Mouse (Mus musculus) CH12.LX (cell line): ENCODE measurements around the gene Pak7. TPM values are rescaled to one million over a fixed set of nuclear protein-coding genes. Genes with fewer than 3 reads are reported as not detected.
"Not testable (repeated sequence)": the region's sequence is repeated elsewhere in the genome, so short reads cannot be mapped to it uniquely, and the experiment has no call there.

Experiments used
- DNase-seq: peaks from one replicate; pipeline ENCODE4 v3.0.0-alpha.2; 2013; ENCODE audit errors: extremely low read depth
- H3K27ac ChIP-seq: 2 replicates; pipeline ENCODE4 v1.5.1; 2012; ENCODE audit warnings: low read depth, mild to moderate bottlenecking, control low read depth, moderate library complexity; ENCODE audit not compliant: insufficient read depth
- H3K27me3 ChIP-seq: replicated peaks from 2 replicates; pipeline ENCODE3; 2012; ENCODE audit warnings: inconsistent platforms
- H3K36me3 ChIP-seq, 2 experiments: replicated peaks in 1 of 2; 2 replicates each; pipeline versions ENCODE3 to v1.6.1; 2012; ENCODE audit warnings: inconsistent platforms in 1 of 2, low read length in 1 of 2, mild to moderate bottlenecking in 1 of 2, mixed read lengths in 1 of 2, moderate library complexity in 1 of 2; ENCODE audit not compliant: control insufficient read depth in 1 of 2, insufficient read depth in 1 of 2
- H3K4me1 ChIP-seq, 2 experiments: 2 replicates each; pipeline ENCODE4 v1.6.1; 2012; ENCODE audit warnings: inconsistent platforms in 1 of 2, moderate library complexity in 1 of 2; ENCODE audit not compliant: insufficient read depth in 2 of 2, control insufficient read depth in 1 of 2
- H3K4me2 ChIP-seq: 2 replicates; pipeline ENCODE4 v1.6.1; 2012; ENCODE audit warnings: low read depth, mild to moderate bottlenecking, control low read depth; ENCODE audit not compliant: poor library complexity, insufficient read depth, severe bottlenecking
- H3K4me3 ChIP-seq, 3 experiments: fragments of 150-350 bp in 1 of 3; sonication (generic) in 1 of 3; replicated peaks in 1 of 3; 2 replicates each; pipeline versions ENCODE3 to v1.5.1; 2011 to 2012; ENCODE audit warnings: low read depth in 2 of 3, low read length in 2 of 3, mild to moderate bottlenecking in 2 of 3, moderate library complexity in 2 of 3, control low read depth in 1 of 3, improper control_type of control experiment in 1 of 3, inconsistent platforms in 1 of 3, mixed read lengths in 1 of 3; ENCODE audit not compliant: poor library complexity in 1 of 3
- H3K79me2 ChIP-seq: replicated peaks from 2 replicates; pipeline ENCODE4 v1.6.1; 2012; ENCODE audit warnings: mild to moderate bottlenecking, moderate library complexity; ENCODE audit not compliant: control insufficient read depth, poor library complexity, insufficient read depth, severe bottlenecking; ENCODE audit errors: extremely low read depth
- H3K9ac ChIP-seq: 2 replicates; pipeline ENCODE4 v1.6.1; 2012; ENCODE audit warnings: low read depth, mild to moderate bottlenecking, control low read depth, moderate library complexity; ENCODE audit not compliant: insufficient read depth
- H3K9me3 ChIP-seq: replicated peaks from 2 replicates; pipeline ENCODE3; 2012; ENCODE audit warnings: low read length, inconsistent platforms, mixed read lengths
- BHLHE40 ChIP-seq: IDR thresholded peaks from 2 replicates; pipeline ENCODE4 v1.6.1; 2011; ENCODE audit warnings: mild to moderate bottlenecking, low read depth, low read length, improper control_type of control experiment
- CHD1 ChIP-seq: IDR thresholded peaks from 2 replicates; pipeline ENCODE4 v1.6.1; 2012; ENCODE audit warnings: low read depth, low read length, improper control_type of control experiment, inconsistent platforms
- CHD2 ChIP-seq: IDR thresholded peaks from 2 replicates; pipeline ENCODE4 v1.6.1; 2011; ENCODE audit warnings: low read length, improper control_type of control experiment
- CTCF ChIP-seq, 2 experiments: IDR thresholded peaks in 1 of 2; conservative IDR thresholded peaks in 1 of 2; 2 replicates each; pipeline ENCODE4 v1.5.1; 2011 to 2012; ENCODE audit warnings: low read depth in 2 of 2, low read length in 2 of 2, improper control_type of control experiment in 1 of 2, inconsistent platforms in 1 of 2, mild to moderate bottlenecking in 1 of 2, moderate library complexity in 1 of 2
- EP300 ChIP-seq: IDR thresholded peaks from 2 replicates; pipeline ENCODE4 v1.6.1; 2011; ENCODE audit warnings: low read length, improper control_type of control experiment
- HCFC1 ChIP-seq: IDR thresholded peaks from 2 replicates; pipeline ENCODE4 v1.6.1; 2012; ENCODE audit warnings: low read depth, mild to moderate bottlenecking, inconsistent platforms, low read length, improper control_type of control experiment
- IRF4 ChIP-seq: IDR thresholded peaks from 2 replicates; pipeline ENCODE4 v1.6.1; 2014; ENCODE audit warnings: low read depth, mild to moderate bottlenecking, inconsistent platforms, low read length, improper control_type of control experiment
- JUN ChIP-seq: IDR thresholded peaks from 2 replicates; pipeline ENCODE4 v1.6.1; 2011; ENCODE audit warnings: low read depth, mild to moderate bottlenecking, low read length, improper control_type of control experiment, moderate library complexity; ENCODE audit not compliant: insufficient read depth
- JUND ChIP-seq: conservative IDR thresholded peaks from 2 replicates; pipeline ENCODE4 v1.6.1; 2011; ENCODE audit warnings: low read depth, low read length, improper control_type of control experiment
- MAX ChIP-seq: IDR thresholded peaks from 2 replicates; pipeline ENCODE4 v1.6.1; 2011; ENCODE audit warnings: low read length, improper control_type of control experiment
- MXI1 ChIP-seq: IDR thresholded peaks from 2 replicates; pipeline ENCODE4 v1.6.1; 2011; ENCODE audit warnings: mild to moderate bottlenecking, low read depth, low read length, improper control_type of control experiment
- MYC ChIP-seq: IDR thresholded peaks from 2 replicates; pipeline ENCODE4 v1.6.1; 2011; ENCODE audit warnings: low read depth, mild to moderate bottlenecking, improper control_type of control experiment, low read length
- NELFE ChIP-seq: IDR thresholded peaks from 2 replicates; pipeline ENCODE4 v1.6.1; 2011; ENCODE audit warnings: low read depth, low read length, improper control_type of control experiment
- PAX5 ChIP-seq: IDR thresholded peaks from 2 replicates; pipeline ENCODE4 v1.6.1; 2012; ENCODE audit warnings: low read length, inconsistent platforms, mixed read lengths
- POLR2AphosphoS2 ChIP-seq: IDR thresholded peaks from 2 replicates; pipeline ENCODE4 v1.6.1; 2011; ENCODE audit warnings: low read depth, low read length, improper control_type of control experiment
- RAD21 ChIP-seq: IDR thresholded peaks from 2 replicates; pipeline ENCODE4 v1.6.1; 2011; ENCODE audit warnings: low read depth, mild to moderate bottlenecking, low read length, improper control_type of control experiment, moderate library complexity
- RCOR1 ChIP-seq: conservative IDR thresholded peaks from 2 replicates; pipeline ENCODE4 v1.6.1; 2012; ENCODE audit warnings: low read depth, mild to moderate bottlenecking, inconsistent platforms, low read length, improper control_type of control experiment
- SMC3 ChIP-seq: IDR thresholded peaks from 2 replicates; pipeline ENCODE4 v1.6.1; 2011; ENCODE audit warnings: low read depth, low read length, improper control_type of control experiment
- TCF12 ChIP-seq: IDR thresholded peaks from 2 replicates; pipeline ENCODE4 v1.6.1; 2014; ENCODE audit warnings: low read depth, mild to moderate bottlenecking, inconsistent platforms, low read length, improper control_type of control experiment
- USF1 ChIP-seq: IDR thresholded peaks from 2 replicates; pipeline ENCODE4 v1.6.1; 2014; ENCODE audit warnings: low read depth, mild to moderate bottlenecking, inconsistent platforms, low read length, improper control_type of control experiment
- ZC3H11A ChIP-seq: IDR thresholded peaks from 2 replicates; pipeline ENCODE4 v1.6.1; 2012; ENCODE audit warnings: low read depth, mild to moderate bottlenecking, inconsistent platforms, low read length, improper control_type of control experiment
- ZKSCAN1 ChIP-seq: IDR thresholded peaks from 2 replicates; pipeline ENCODE4 v1.6.1; 2012; ENCODE audit warnings: low read depth, inconsistent platforms, low read length, improper control_type of control experiment, borderline replicate concordance
- ZNF384 ChIP-seq: IDR thresholded peaks from 2 replicates; pipeline ENCODE4 v1.6.1; 2012; ENCODE audit warnings: low read depth, low read length, improper control_type of control experiment, inconsistent platforms
- dilution Hi-C: fragments of 300-500 bp; cut with MboI; formaldehyde crosslinking; loops from 2 replicates; pipeline ENCODE4 v1.14.3; 2020; ENCODE audit warnings: low sequenced_read_pairs; ENCODE audit not compliant: extremely low pct_unique_long_range_greater_than_20kb, extremely low pct_ligation_motif_present
- in situ Hi-C: fragments of 300-500 bp; cut with MboI; formaldehyde crosslinking; loops from 3 replicates; pipeline ENCODE4 v1.14.3; 2019; ENCODE audit warnings: low sequenced_read_pairs, low pct_ligation_motif_present, low pct_unique_long_range_greater_than_20kb, mixed read lengths
- polyA plus RNA-seq: library from polyadenylated mRNA; unstranded; fragments of >175 nt; gene quantifications from 2 replicates; pipeline ENCODE4 v1.2.1, GENCODE M21; 2012; ENCODE audit warnings: low read depth; ENCODE audit not compliant: insufficient read length
- total RNA-seq, 2 experiments: library from RNA; depleted of rRNA; stranded (reverse); fragments of 300-350 nt in 1 of 2; fragments of >200 nt in 1 of 2; gene quantifications; 2 replicates each; pipeline ENCODE4 v1.2.3; 2012 to 2014

Gene Pak7
- total and polyA plus RNA-seq, 3 experiments: not detected

GRCm38 (mm10) chr2:136282043-136282442 lies 105.7 kb downstream of the Pak7 start:
- Histone ChIP-seq H3K4me1 (no peaks in the 10 kb centered on the region), H3K79me2 (no peaks in the 10 kb centered on the region), H3K4me2 (no peak overlapping the region), H3K4me3 (no peak overlapping the region), H3K9ac (no peak overlapping the region), H3K36me3 (no peaks in the 10 kb centered on the region), H3K9me3 (peaks cover 14% of the 10 kb centered on the region), H3K27ac (no peak overlapping the region), H3K27me3 (no peaks in the 10 kb centered on the region)
- DNase-seq: no peak
- in situ Hi-C loops (no loop called here), dilution Hi-C loops (no loop called here)
- no peak for TF ChIP-seq JUN
- TF ChIP-seq USF1: no peak
- no peak for TF ChIP-seq SMC3
- no peak for TF ChIP-seq ZNF384
- no peak for TF ChIP-seq PAX5
- TF ChIP-seq ZC3H11A: no peak
- TF ChIP-seq HCFC1: no peak
- no peak for TF ChIP-seq TCF12
- TF ChIP-seq CHD1: no peak
- no peak for TF ChIP-seq ZKSCAN1
- no peak for TF ChIP-seq EP300
- no peak for TF ChIP-seq MYC
- no peak for TF ChIP-seq MAX

- H3K27ac ChIP-seq, H3K4me1 ChIP-seq, H3K4me2 ChIP-seq, DNase-seq, H3K4me3 ChIP-seq, H3K9me3 ChIP-seq, H3K36me3 ChIP-seq, H3K27me3 ChIP-seq, dilution Hi-C loops, H3K79me2 ChIP-seq, H3K9ac ChIP-seq, in situ Hi-C loops: not testable (repeated sequence)
These were observed 145.8 kb downstream of the Pak7 start for GRCm38 (mm10) chr2:136241960-136242359.

GRCm38 (mm10) chr2:136231228-136231627 lies 156.5 kb downstream of the Pak7 start:
- Histone ChIP-seq H3K79me2 (no peaks in the 10 kb centered on the region), H3K27ac (no peak overlapping the region), H3K9me3 (peaks cover 37% of the 10 kb centered on the region), H3K36me3 (no peaks in the 10 kb centered on the region), H3K27me3 (no peaks in the 10 kb centered on the region)
- DNase-seq: no peak
- in situ Hi-C loops: no loop called here
- dilution Hi-C loops: no loop called here
- TF ChIP-seq RCOR1 (no peak), IRF4 (no peak), NELFE (no peak), POLR2AphosphoS2 (no peak), CHD2 (no peak), HCFC1 (no peak), MXI1 (no peak), USF1 (no peak), RAD21 (no peak), EP300 (no peak), BHLHE40 (no peak), CTCF (conservative IDR thresholded peaks at IDR 0.05 in 1 of 2, IDR thresholded peaks at IDR 0.05 in 1 of 2; ENCODE audit: low read depth in 2 of 2, low read length in 2 of 2) (no peak), JUND (no peak)
- TF ChIP-seq, all 38 proteins: peak for 0
- H3K9ac ChIP-seq: no peak overlapping the region
- no peak overlapping the region for H3K4me2 ChIP-seq
- H3K4me3 ChIP-seq: no peak overlapping the region
- no peaks in the 10 kb centered on the region for H3K4me1 ChIP-seq
